Mouse (Mus musculus): Measurements from ENCODE around the gene Ldlrad3. TPM values are rescaled to one million over a fixed set of nuclear protein-coding genes. Genes with fewer than 3 reads are reported as not detected.

Gene Ldlrad3
- polyA plus RNA-seq, 2 experiments: 2.1 to 2.9 TPM

DNA sequence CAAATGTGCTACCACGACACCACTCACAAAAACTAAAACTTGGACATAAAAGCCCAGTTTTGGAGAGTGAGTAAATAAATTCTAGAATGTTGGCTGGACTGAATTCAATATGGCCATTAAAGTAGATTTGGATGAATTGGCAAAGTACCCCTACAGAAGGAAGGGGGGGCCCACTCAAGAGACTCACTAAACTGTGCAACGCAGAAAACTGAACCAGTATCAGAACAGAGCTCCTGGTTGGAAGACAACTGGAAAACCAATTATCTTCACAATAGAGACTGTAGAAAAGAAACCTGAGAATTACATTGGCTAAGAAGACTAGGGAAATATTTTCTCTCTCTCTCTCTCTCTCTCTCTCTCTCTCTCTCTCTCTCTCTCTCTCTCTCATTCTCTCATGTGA is 45.0 kb downstream of the Ldlrad3 start:
- H3K9ac ChIP-seq (replicated peaks): no peak overlapping the region

DNA sequence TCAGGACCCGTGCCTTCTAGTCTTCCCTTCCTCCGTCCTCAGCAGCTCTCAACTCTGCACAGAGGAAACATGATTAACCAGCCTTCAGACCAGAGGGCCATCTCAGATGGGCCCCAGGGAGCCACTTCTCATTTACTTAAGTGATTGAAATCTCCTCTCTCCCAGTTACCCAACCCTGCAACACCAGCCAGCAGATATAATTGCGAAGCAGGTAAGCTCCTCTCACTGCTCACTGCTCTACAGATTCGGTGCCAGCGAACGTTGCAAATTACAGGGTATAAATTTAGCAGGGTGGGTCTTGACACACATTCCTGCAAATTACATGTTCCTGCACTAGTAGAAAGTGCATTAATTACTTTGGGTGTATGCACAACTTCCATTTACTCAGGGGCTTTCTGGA is 48.3 kb downstream of the Ldlrad3 start:
- H3K9me3 ChIP-seq (ENCODE audit: control insufficient read depth, low read length): no peaks in the 10 kb centered on the region
- no peak for TF ChIP-seq EP300 (IDR thresholded peaks at IDR 0.05; ENCODE audit: low read depth)
- TF ChIP-seq CTCF (IDR thresholded peaks at IDR 0.05; ENCODE audit: low read depth): no peak
- no peak overlapping the region for H3K4me3 ChIP-seq (ENCODE audit: insufficient read depth in 1 of 2, low read depth in 2 of 2, low read length in 2 of 2)
- no peak overlapping the region for H3K27ac ChIP-seq
- ATAC-seq (ENCODE audit: insufficient read depth): no peak
- H3K27me3 ChIP-seq (ENCODE audit: control insufficient read depth, insufficient read depth, low read length): no peaks in the 10 kb centered on the region
- peaks cover 0 to 7% of the 10 kb centered on the region in 2 experiments; a peak in 1 of 4 replicates for H3K4me1 ChIP-seq (replicated peaks; ENCODE audit: control insufficient read depth in 2 of 2, insufficient read depth in 2 of 2, low read length in 1 of 2)
- no peak overlapping the region for H3K9ac ChIP-seq (replicated peaks)
- DNase-seq (ENCODE audit: low read depth in 3 of 3, low spot score in 3 of 3): no peak
- WGBS (ENCODE audit: insufficient replicate concordance): 43% methylated on average over 6 of the region's 6 CpGs
- H3K36me3 ChIP-seq (replicated peaks; ENCODE audit: control insufficient read depth, insufficient read depth, low read depth): no peaks in the 10 kb centered on the region
- no peak overlapping the region for H3K4me2 ChIP-seq (ENCODE audit: low read depth)

More for the DNA sequence above, 45.0 kb downstream of the Ldlrad3 start:
- H3K4me1 ChIP-seq (replicated peaks; ENCODE audit: control insufficient read depth in 2 of 2, insufficient read depth in 2 of 2, low read length in 1 of 2): 0 out of 4 replicates have a peak, but pooled peaks cover 0 to 2% of the 10 kb centered on the region in 2 experiments
- H3K27ac ChIP-seq: no peak overlapping the region
- DNase-seq (ENCODE audit: low read depth in 3 of 3, low spot score in 3 of 3) (no peak), ATAC-seq (ENCODE audit: insufficient read depth) (no peak)
- no peaks in the 10 kb centered on the region for H3K27me3 ChIP-seq (ENCODE audit: control insufficient read depth, insufficient read depth, low read length)
- H3K9me3 ChIP-seq (ENCODE audit: control insufficient read depth, low read length): no peaks in the 10 kb centered on the region
- TF ChIP-seq CTCF (IDR thresholded peaks at IDR 0.05; ENCODE audit: low read depth): no peak
- no peak for TF ChIP-seq EP300 (IDR thresholded peaks at IDR 0.05; ENCODE audit: low read depth)
- no peak overlapping the region for H3K4me2 ChIP-seq (ENCODE audit: low read depth)
- H3K4me3 ChIP-seq (ENCODE audit: insufficient read depth in 1 of 2, low read depth in 2 of 2, low read length in 2 of 2): no peak overlapping the region
- 61% methylated on average over 2 of the region's 2 CpGs for WGBS (ENCODE audit: insufficient replicate concordance)
- H3K36me3 ChIP-seq (replicated peaks; ENCODE audit: control insufficient read depth, insufficient read depth, low read depth): no peaks in the 10 kb centered on the region

DNA sequence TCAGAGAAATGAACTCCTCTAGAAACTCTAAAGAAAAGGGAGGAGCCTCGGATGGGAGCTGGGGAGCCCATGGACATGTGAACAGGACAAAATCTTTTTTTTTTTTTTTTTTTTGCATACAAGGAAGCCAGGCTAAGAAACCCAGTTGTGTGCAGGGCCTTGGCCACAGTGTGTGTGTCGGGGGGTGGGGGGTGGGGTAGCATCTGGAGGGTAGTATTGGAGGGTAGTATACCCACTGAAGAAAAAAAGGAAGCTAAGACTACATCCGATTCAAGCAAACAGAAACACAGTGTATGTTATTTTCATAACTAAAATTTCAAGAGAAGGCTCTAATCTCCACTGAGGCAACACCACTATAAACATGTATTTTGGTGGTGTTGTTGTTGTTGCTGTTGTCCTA is 50.0 kb downstream of the Ldlrad3 start:
- Histone ChIP-seq H3K4me1 (replicated peaks; ENCODE audit: control insufficient read depth in 2 of 2, insufficient read depth in 2 of 2, low read length in 1 of 2) (peaks cover 0 to 13% of the 10 kb centered on the region in 2 experiments; a peak in 3 of 4 replicates), H3K36me3 (replicated peaks; ENCODE audit: control insufficient read depth, insufficient read depth, low read depth) (no peaks in the 10 kb centered on the region), H3K9ac (replicated peaks) (no peak overlapping the region), H3K9me3 (ENCODE audit: control insufficient read depth, low read length) (no peaks in the 10 kb centered on the region), H3K4me2 (ENCODE audit: low read depth) (no peak overlapping the region), H3K4me3 (ENCODE audit: insufficient read depth in 1 of 2, low read depth in 2 of 2, low read length in 2 of 2) (no peak overlapping the region), H3K27ac (no peak overlapping the region), H3K27me3 (ENCODE audit: control insufficient read depth, insufficient read depth, low read length) (no peaks in the 10 kb centered on the region)
- WGBS (ENCODE audit: insufficient replicate concordance): 24% methylated on average over 3 of the region's 3 CpGs
- ATAC-seq (ENCODE audit: insufficient read depth): no peak
- DNase-seq (ENCODE audit: low read depth in 3 of 3, low spot score in 3 of 3): no peak
- TF ChIP-seq EP300 (IDR thresholded peaks at IDR 0.05; ENCODE audit: low read depth) (no peak), CTCF (IDR thresholded peaks at IDR 0.05; ENCODE audit: low read depth) (no peak)

DNA sequence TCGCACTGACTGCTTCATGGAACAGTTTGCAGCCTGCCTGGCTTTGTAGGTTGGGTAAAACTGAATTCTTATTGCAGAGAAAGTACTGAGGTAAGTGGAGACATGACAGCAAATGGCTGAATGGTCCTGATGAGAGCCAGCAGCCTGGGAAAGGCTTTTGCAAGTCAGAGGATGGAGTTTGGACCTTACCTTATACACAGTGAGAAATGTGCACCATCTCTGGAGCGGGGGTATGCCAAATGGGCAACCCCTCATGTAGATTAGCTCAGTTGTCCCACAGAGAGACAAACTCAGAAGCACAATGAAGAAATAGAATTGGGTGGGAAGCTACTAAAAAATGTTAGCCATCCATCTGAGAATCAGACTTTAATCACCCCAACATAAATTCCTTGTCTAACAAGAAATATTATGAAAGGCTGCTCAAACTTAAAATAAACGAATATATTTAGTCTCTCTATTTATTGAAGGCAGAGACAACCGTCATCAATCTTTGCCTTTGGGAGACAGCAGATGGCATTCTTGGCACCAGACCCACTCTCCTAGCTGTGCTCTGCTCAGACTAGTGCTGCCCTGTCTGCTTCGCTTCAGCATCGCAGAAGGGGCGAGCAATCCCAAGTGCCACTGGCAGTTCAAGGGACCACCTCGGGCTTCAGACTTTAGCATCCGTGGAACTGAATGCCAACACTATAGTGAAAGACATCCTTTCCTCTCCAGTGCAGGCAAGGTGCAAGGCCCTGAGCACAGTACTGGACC is 51.5 kb downstream of the Ldlrad3 start:
- Histone ChIP-seq H3K4me3 (ENCODE audit: insufficient read depth in 1 of 2, low read depth in 2 of 2, low read length in 2 of 2) (no peak overlapping the region), H3K9me3 (ENCODE audit: control insufficient read depth, low read length) (no peaks in the 10 kb centered on the region), H3K4me1 (replicated peaks; ENCODE audit: control insufficient read depth in 2 of 2, insufficient read depth in 2 of 2, low read length in 1 of 2) (peaks cover 0 to 21% of the 10 kb centered on the region in 2 experiments; a peak in 3 of 4 replicates), H3K27ac (no peak overlapping the region), H3K9ac (replicated peaks) (no peak overlapping the region), H3K36me3 (replicated peaks; ENCODE audit: control insufficient read depth, insufficient read depth, low read depth) (no peaks in the 10 kb centered on the region), H3K4me2 (ENCODE audit: low read depth) (no peak overlapping the region), H3K27me3 (ENCODE audit: control insufficient read depth, insufficient read depth, low read length) (no peaks in the 10 kb centered on the region)
- WGBS (ENCODE audit: insufficient replicate concordance): 68% methylated on average over 9 of the region's 9 CpGs
- ATAC-seq (ENCODE audit: insufficient read depth) (no peak), DNase-seq (ENCODE audit: low read depth in 3 of 3, low spot score in 3 of 3) (no peak)
- TF ChIP-seq CTCF (IDR thresholded peaks at IDR 0.05; ENCODE audit: low read depth) (no peak), EP300 (IDR thresholded peaks at IDR 0.05; ENCODE audit: low read depth) (no peak)

DNA sequence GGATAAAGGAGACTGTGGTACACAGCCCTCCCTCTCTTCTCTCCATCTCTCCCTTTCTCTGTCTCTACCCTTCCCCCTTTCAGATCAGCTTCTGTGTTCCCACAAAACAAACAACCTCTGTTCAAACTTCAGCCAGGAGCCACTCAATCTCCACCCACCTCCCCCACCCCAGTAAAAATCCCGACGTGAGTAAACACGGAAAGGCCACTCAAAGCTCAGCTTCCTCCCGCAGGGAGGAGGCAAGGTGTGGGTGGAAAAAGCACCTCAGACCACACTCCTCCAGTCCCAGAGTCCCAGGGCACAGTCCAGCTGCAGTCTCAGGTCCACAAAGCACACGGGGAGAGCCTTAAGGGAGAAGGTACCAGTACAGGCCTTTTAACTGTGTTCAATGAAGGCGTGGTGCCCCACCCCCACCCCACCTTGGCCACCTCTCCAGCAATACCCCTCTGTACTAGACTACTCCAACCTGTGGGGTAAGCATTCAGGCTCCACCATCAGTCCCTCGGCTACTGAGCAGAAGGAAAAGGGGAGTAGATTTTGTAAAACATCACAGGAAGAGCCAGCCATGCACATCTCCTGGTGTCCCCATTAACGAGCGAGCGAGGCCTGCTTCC is 53.1 kb downstream of the Ldlrad3 start:
- no peak for TF ChIP-seq EP300 (IDR thresholded peaks at IDR 0.05; ENCODE audit: low read depth)
- WGBS (ENCODE audit: insufficient replicate concordance): 43% methylated on average over 10 of the region's 10 CpGs
- H3K4me2 ChIP-seq (ENCODE audit: low read depth): no peak overlapping the region
- H3K27ac ChIP-seq: no peak overlapping the region
- H3K4me1 ChIP-seq (replicated peaks; ENCODE audit: control insufficient read depth in 2 of 2, insufficient read depth in 2 of 2, low read length in 1 of 2): peaks cover 0 to 31% of the 10 kb centered on the region in 2 experiments; a peak in 3 of 4 replicates
- H3K9ac ChIP-seq (replicated peaks): no peak overlapping the region
- no peak overlapping the region for H3K4me3 ChIP-seq (ENCODE audit: insufficient read depth in 1 of 2, low read depth in 2 of 2, low read length in 2 of 2)
- H3K36me3 ChIP-seq (replicated peaks; ENCODE audit: control insufficient read depth, insufficient read depth, low read depth): no peaks in the 10 kb centered on the region
- no peaks in the 10 kb centered on the region for H3K9me3 ChIP-seq (ENCODE audit: control insufficient read depth, low read length)
- ATAC-seq (ENCODE audit: insufficient read depth) (peak; percentile 67), DNase-seq (ENCODE audit: low read depth in 3 of 3, low spot score in 3 of 3) (peak; percentile 10 to 28 (median 17))
- no peaks in the 10 kb centered on the region for H3K27me3 ChIP-seq (ENCODE audit: control insufficient read depth, insufficient read depth, low read length)
